Mouse (Mus musculus): Measurements from ENCODE around the gene Cd2bp2. TPM values are rescaled to one million over a fixed set of nuclear protein-coding genes. Genes with fewer than 3 reads are reported as not detected.

The Cd2bp2 gene
- polyA plus RNA-seq, 1 experiment from 2014 or later, result 59.6 TPM

GRCm38 (mm10) chr7:127212432-127213250 lies 16.8 kb upstream of the Cd2bp2 start:
- Histone ChIP-seq H3K27ac (ENCODE audit: low read depth) (no peak overlapping the region), H3K4me1 (ENCODE audit: insufficient read depth) (no peaks in the 10 kb centered on the region; the same call in 1 of the 2 replicates), H3K4me3 (ENCODE audit: low read depth, low read length) (no peak overlapping the region), H3K4me2 (no peak overlapping the region), H3K27me3 (ENCODE audit: insufficient read depth, low read length) (peaks cover 4% of the 10 kb centered on the region; the same call in 1 of the 2 replicates), H3K9me3 (ENCODE audit: low read depth, low read length) (no peaks in the 10 kb centered on the region), H3K9ac (no peak overlapping the region), H3K36me3 (ENCODE audit: insufficient read depth) (no peaks in the 10 kb centered on the region)
- no peak for TF ChIP-seq CTCF (IDR thresholded peaks at IDR 0.05; ENCODE audit: low read depth)
- WGBS, result 84% methylated on average over 12 of the region's 12 CpGs
- DNase-seq (no peak), ATAC-seq (ENCODE audit: insufficient read depth) (no peak)

DNA sequence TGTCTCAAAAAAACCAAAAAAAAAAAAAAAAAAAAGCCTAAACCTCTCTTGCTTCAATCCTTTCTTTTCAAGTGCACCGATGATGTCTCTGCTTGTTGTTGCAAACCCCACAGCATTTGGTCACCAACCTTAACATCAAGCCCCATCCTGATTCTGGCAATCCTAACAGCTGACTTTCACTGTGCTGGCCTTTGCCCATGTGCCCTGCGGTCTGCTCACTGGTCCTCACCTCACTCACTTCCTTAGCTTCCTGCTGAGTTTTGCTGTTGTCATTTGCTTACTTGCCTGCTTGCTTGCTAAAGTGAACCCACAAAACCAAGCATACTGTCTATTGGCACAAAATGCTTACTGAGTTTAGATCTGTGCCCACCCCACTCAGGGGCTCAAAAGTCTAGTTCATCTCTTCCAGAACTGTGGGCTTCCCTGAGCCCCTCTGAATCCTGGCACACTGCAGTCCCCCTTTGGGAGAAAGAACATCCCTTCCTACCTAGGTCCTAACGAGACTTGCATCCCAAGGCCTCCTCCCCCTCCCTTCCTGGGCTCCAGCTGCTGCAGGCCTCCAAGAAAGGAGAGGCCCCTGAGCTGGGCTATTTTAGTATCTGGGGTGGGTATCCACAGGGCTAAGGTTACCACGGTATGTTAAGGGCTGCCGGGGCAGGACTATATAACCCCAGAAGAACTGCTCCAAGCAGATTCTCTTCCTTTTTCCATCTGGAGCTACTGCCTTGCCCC lies 15.3 kb upstream of the Cd2bp2 start:
- H3K4me3 ChIP-seq (ENCODE audit: low read depth, low read length), result no peak overlapping the region
- H3K9ac ChIP-seq, result no peak overlapping the region
- no peak for DNase-seq

DNA sequence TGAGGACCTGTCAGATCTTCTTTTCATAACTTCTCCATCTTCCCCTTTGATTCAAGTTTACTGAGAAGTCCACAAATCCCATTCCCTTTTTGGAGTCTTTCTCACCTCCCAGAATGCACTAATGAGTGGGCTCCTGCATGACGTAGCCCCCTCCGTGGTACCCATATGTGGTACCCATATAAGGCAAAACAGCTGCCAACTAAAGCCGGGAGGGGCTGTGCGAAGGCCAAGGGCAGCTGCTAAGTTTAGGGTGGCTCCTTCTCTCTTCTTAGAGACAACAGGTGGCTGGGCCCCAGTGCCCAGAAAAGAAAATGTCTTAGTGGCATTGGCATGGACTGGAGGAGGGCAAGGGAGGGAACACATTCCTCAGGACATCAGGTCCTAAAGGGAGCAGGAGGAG lies 14.4 kb upstream of the Cd2bp2 start:
- H3K27ac ChIP-seq (ENCODE audit: low read depth), result no peak overlapping the region
- peaks cover 4% of the 10 kb centered on the region; the same call in 1 of the 2 replicates for H3K27me3 ChIP-seq (ENCODE audit: insufficient read depth, low read length)
- no peak for TF ChIP-seq CTCF (IDR thresholded peaks at IDR 0.05; ENCODE audit: low read depth)
- ATAC-seq (ENCODE audit: insufficient read depth) (no peak), DNase-seq (no peak)
- H3K36me3 ChIP-seq (ENCODE audit: insufficient read depth), result peaks cover 1% of the 10 kb centered on the region; the same call in 1 of the 2 replicates
- no peak overlapping the region for H3K4me3 ChIP-seq (ENCODE audit: low read depth, low read length)
- H3K4me2 ChIP-seq, result no peak overlapping the region
- WGBS, result 80% methylated on average over 4 of the region's 4 CpGs
- peaks cover 7% of the 10 kb centered on the region for H3K4me1 ChIP-seq (ENCODE audit: insufficient read depth)
- no peak overlapping the region for H3K9ac ChIP-seq
- H3K9me3 ChIP-seq (ENCODE audit: low read depth, low read length), result no peaks in the 10 kb centered on the region

More for the DNA sequence above, 15.3 kb upstream of the Cd2bp2 start:
- Histone ChIP-seq H3K36me3 (ENCODE audit: insufficient read depth) (no peaks in the 10 kb centered on the region), H3K4me1 (ENCODE audit: insufficient read depth) (peaks cover 7% of the 10 kb centered on the region; the same call in 1 of the 2 replicates), H3K4me2 (no peak overlapping the region), H3K9me3 (ENCODE audit: low read depth, low read length) (no peaks in the 10 kb centered on the region), H3K27me3 (ENCODE audit: insufficient read depth, low read length) (peaks cover 4% of the 10 kb centered on the region; the same call in 1 of the 2 replicates), H3K27ac (ENCODE audit: low read depth) (no peak overlapping the region)
- WGBS, result 74% methylated on average over 5 of the region's 5 CpGs
- TF ChIP-seq CTCF (IDR thresholded peaks at IDR 0.05; ENCODE audit: low read depth), result no peak
- ATAC-seq (ENCODE audit: insufficient read depth), result no peak

GRCm38 (mm10) chr7:127209851-127210250 lies 14.0 kb upstream of the Cd2bp2 start:
- WGBS, result 74% methylated on average over 5 of the region's 5 CpGs
- Histone ChIP-seq H3K36me3 (ENCODE audit: insufficient read depth) (peaks cover 4% of the 10 kb centered on the region; the same call in 1 of the 2 replicates), H3K9me3 (ENCODE audit: low read depth, low read length) (no peaks in the 10 kb centered on the region), H3K4me2 (peak overlapping the region; percentile 96), H3K9ac (0 out of 2 replicates have a peak overlapping the region, but pooled peaks have one; percentile 28), H3K27me3 (ENCODE audit: insufficient read depth, low read length) (peaks cover 4% of the 10 kb centered on the region; the same call in 1 of the 2 replicates), H3K4me1 (ENCODE audit: insufficient read depth) (peaks cover 7% of the 10 kb centered on the region), H3K4me3 (ENCODE audit: low read depth, low read length) (no peak overlapping the region; the same call in 1 of the 2 replicates), H3K27ac (ENCODE audit: low read depth) (no peak overlapping the region)
- no peak for TF ChIP-seq CTCF (IDR thresholded peaks at IDR 0.05; ENCODE audit: low read depth)
- no peak for ATAC-seq (ENCODE audit: insufficient read depth)
- DNase-seq, result no peak

DNA sequence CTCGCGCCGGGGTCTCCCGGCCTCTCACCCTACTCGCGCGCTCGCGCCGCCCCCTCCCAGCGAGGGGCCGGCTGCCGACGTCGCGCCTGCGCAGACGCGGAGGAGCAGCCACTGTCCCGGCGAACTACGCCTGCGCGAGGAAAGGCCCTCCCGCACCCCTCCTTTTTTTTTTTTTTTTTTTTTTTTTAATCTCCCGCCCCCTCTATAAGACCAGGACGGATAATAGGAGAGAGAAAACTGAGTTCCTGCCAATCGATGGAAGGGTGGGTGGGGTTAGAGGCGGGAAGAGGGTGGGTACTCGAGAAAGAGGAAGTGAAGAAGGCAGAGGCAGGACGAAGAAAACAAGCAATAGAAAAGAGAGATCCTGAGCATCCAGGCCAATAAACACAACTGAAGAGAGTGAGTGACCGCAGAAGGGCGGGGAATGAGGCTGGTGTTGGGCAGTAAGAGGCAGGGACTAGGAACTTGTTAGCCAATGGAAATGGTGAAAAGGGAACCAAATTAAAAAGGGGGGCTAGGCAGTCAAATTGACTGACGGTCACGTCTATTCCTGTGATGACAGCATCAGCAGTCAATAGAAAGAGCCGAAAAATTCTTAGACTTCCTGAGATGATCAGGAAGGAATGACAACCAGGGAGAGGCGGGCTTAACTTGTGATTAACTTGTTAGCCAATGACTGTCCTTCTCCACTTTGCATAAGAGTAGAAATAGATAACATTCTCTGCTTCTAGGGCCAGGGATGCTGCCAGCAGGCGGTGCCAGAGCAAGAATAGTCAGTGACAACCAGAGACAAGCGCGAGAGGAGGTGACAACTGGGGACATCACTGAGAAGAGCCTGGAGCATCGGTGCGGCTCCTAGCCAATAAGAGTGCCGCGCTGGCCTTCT lies 12.9 kb upstream of the Cd2bp2 start, which contains the start of gene Mylpf:
Gene Mylpf (plus strand): TSS at position 338 of the 886 bp plus-strand sequence.
- Histone ChIP-seq H3K27me3 (ENCODE audit: insufficient read depth, low read length) (no peaks in the 10 kb centered on the region), H3K36me3 (ENCODE audit: insufficient read depth) (peaks cover 10% of the 10 kb centered on the region), H3K4me3 (ENCODE audit: low read depth, low read length) (peak within 1 kb of the TSS; percentile 74), H3K27ac (ENCODE audit: low read depth) (peak within 1 kb of the TSS; percentile 82), H3K9me3 (ENCODE audit: low read depth, low read length) (no peaks in the 10 kb centered on the region), H3K9ac (peak within 1 kb of the TSS; percentile 86), H3K4me2 (peak within 1 kb of the TSS; percentile 96), H3K4me1 (ENCODE audit: insufficient read depth) (peaks cover 7% of the 10 kb centered on the region)
- peak; percentile 66 for TF ChIP-seq CTCF (IDR thresholded peaks at IDR 0.05; ENCODE audit: low read depth)
- WGBS, result under 1% methylated on average over 33 of the region's 44 CpGs
- ATAC-seq (ENCODE audit: insufficient read depth), result peak; percentile 95
- DNase-seq, result peak; percentile 97

DNA sequence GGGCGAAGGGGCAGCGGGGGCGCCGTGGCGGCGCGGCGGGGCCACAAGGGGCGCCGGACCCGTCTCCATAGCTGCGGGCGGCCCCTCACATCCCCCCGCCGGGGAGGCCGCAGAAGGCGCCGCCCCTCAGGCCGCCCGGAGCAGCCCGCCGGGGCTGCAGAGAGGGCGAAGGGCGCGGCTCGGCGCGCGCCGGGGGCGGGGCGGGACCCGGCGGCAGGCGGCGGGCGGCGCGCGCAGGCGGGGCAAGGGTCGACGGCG lies 12.4 kb upstream of the Cd2bp2 start, which contains the start of gene Tbc1d10b:
Gene Tbc1d10b (minus strand): TSS at position 174 of the 258 bp plus-strand sequence.
- TF ChIP-seq CTCF (IDR thresholded peaks at IDR 0.05; ENCODE audit: low read depth), result no peak
- Histone ChIP-seq H3K4me1 (ENCODE audit: insufficient read depth) (peaks cover 7% of the 10 kb centered on the region), H3K4me2 (peak within 1 kb of the TSS; percentile 96), H3K27ac (ENCODE audit: low read depth) (peak within 1 kb of the TSS; percentile 82), H3K9ac (peak within 1 kb of the TSS; percentile 86), H3K36me3 (ENCODE audit: insufficient read depth) (peaks cover 16% of the 10 kb centered on the region), H3K27me3 (ENCODE audit: insufficient read depth, low read length) (no peaks in the 10 kb centered on the region), H3K4me3 (ENCODE audit: low read depth, low read length) (peak within 1 kb of the TSS; percentile 74), H3K9me3 (ENCODE audit: low read depth, low read length) (no peaks in the 10 kb centered on the region)
- DNase-seq (no peak), ATAC-seq (ENCODE audit: insufficient read depth) (peak; percentile 15)
- no CpG with 5 or more reads among the region's 44 CpGs for WGBS
